Mouse (Mus musculus): ENCODE data around the gene Lrrn2. TPM values are rescaled to one million over a fixed set of nuclear protein-coding genes. Genes with fewer than 3 reads are reported as not detected.

The Lrrn2 gene
- total RNA-seq (2021) (10 to 100 TPM in 1 of 2 experiments, 1 to 10 TPM in 1; 5.3 to 25.9 TPM), polyA plus RNA-seq (2012; rRNA removed) (15.4 and 18.2 TPM in 2 replicates)
- long read RNA-seq, transcript Lrrn2-201 (2 exons, 3,428 nt): major isoform, 31 of 41 reads
- long read RNA-seq, partial matches to known transcripts: 10 of 41 reads
- long read RNA-seq, other reads (novel, unspliced or antisense): 0 of 41 reads

DNA sequence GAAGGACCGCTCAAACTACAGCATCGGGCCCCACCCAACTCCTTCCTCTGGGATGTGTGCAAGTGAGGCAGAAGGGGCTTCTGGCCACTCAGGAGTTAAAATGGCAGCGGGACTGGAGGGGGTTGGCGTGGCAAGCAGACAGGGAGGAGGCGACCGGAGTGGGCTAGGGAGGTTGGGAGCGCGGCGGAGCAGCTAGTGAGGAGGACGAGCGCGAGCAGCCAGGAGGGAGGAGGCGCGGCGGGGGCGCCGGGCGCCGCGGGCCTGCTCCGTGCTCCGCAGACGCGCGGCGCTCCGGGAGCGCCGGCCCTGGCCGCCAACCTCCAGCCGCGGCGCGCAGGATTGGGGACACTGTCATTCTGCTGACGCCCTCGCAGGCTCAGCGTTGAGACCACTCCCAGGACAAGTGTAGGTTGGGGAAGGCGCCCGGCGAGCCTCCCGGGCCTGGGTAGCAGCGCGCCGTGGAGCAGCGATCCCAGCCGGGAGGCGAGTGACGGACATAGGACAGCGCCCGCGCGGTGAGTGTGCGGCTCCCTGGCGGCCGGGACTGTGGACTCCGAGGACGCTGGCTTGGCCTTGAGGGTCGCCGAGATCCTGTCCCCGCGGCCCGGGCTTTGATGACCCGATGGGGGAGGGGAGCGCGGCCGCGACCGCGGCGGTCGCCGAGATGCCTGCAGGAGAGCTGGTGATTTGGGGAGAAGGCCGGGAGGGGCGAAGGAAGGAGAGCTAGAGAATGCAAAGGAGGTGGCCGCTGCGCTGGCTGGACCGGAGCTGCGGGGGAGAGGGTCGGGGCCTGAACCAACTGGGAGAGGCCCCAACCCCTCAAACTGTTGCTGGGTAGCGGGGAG is at the start of gene Lrrn2:
Gene Lrrn2 (plus strand): TSS at position 113 of the 845 bp plus-strand sequence.
- peak; percentile 79 for DNase-seq

DNA sequence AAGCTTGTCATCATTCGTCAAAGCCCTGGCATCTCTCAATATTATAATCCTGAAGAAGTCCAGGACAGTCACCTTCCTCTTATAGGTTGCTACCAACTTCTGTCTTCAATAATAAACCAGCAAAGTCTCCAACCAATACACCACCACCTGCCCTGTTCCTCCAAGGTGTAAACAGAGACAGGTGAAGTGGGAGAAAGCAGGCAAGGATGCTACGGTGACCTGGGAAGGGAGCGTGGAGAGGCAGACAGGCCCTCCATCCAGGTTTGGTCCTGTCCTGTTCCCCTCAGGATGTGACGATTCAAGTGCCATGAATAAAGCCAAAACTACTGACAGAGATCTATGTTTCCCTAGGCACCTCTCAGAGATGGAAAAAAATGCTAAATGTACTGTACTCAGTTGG is 48.1 kb upstream of the Lrrn2 start:
- no peak for DNase-seq

DNA sequence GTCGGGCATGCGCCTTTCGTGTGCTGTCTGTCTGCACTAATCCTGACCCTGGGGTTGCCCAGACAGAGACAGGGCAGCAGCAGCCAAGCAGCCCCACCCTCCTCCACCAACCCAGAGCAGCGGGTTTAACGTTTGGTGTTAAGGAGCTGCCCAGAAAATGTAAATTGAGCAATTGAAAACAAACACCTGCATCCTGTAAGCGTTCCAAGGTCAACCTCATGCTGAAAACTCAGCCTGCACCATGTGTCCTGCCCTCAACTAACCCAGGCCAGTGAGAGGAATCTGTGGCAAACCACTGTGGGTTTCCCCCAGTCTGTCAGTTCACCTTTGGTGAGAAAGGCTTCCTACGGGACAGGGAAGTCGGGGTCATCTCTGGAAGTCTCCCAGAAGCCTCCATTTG is 46.0 kb upstream of the Lrrn2 start:
- no peak for DNase-seq

DNA sequence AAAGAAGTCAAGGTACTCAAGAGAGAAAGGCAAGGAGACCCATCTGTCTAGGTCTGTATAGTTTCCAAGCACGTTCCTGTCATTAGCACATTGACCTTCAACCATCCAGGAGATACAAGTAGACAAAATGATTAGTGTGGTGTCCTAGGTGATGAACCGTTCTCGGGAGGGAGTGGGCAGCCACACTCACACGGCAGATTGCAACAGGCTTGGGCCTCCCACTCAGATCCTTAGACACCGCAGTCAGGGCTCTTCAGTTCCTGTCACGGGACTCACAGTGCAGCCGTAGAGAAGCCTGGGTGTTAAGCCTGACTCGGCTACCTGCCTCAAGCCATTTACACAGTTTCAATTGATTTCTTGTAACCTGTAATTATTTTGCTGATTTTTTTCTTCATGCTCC is 43.2 kb upstream of the Lrrn2 start:
- no peak for DNase-seq

DNA sequence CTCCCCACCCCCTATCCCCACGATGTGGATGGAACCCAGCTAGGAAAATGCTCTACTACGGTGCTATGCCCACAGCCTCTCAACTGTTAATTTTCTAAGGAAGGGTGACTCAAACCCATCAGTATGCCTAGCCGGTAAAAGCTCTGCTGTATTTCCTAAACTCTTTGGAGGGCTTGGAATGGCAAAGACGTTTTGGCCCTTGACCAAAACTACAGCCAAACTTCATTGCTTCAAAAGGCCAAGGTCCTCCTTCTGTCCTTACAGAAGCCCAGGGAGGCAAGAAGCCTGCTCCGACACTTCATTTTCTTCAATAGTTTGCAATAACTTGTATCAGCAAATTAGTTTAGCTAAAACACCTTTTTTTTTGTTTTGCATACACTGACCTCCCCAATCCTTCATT is 42.4 kb upstream of the Lrrn2 start:
- DNase-seq: peak; percentile 17

DNA sequence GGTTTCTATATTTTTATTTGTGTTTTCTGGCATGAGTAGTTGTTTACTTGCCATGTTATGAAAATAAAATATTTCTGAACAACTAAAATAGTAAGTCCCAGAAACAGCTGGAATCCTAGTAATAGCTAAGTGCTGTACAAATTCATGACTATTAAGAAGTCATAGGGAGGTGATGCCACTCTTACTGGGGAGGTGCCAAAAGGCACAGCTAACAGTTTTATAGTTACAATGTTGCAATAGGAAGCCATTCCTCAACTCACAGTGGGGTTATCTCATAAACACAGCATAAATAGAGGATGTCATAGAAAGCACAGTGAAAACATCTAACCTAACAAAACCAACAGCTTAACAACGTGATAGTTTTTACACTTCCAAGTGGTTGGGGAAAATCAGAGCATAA is 41.7 kb upstream of the Lrrn2 start:
- no peak for DNase-seq

DNA sequence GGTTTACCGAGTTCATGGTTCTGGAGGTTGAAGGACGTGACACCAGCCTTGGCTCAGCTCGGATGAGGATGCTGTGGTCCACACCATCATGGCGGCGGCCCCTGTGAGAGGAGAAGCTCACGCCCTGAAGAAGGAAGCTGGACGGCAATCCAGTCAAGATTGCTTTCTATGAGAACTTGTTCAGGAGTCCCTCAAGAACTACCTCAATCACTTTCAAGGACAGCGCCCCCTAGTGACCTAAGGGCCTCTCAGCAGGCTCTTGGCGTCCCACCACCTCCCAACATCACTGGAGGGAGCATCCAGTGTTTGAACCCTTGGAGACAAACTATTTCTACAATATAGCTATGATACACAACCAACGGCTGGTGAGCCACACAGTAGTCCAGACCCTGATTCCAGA is 36.5 kb upstream of the Lrrn2 start:
- no peak for DNase-seq

DNA sequence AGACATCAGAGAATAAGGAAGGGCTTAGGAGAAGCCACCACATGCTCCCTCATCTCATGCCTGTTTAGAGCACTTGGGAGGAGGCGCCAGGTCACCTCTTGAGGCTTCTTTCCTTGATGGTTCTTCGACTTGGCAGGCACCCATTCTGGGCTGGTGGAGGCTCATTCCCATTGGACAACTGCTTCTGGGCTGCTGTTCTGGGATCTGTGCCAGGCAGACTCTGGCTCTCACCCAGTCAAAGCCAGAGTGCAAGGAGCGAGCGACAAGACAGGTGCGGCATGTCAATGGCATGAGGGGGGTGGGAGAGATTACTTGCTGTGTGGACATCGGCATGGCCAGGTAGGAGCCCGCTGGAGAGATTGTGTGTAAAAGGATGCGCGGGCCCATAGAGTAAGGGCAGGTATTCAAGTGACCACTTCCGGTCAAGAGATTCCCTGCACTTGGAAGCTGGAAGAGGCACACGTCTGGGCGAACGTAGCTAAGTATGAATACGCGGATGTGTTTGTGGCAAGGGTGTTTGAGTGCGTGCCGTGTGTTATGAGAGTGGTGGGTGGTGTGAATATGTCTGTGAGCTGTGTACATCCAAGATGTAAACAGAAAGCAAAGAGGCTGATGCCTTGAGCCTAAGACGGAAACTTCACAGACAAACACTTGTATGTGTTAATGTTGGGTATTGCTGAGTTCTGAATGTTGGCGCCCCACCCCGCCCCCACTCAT is 35.8 kb upstream of the Lrrn2 start:
- peak; percentile 70 for DNase-seq

DNA sequence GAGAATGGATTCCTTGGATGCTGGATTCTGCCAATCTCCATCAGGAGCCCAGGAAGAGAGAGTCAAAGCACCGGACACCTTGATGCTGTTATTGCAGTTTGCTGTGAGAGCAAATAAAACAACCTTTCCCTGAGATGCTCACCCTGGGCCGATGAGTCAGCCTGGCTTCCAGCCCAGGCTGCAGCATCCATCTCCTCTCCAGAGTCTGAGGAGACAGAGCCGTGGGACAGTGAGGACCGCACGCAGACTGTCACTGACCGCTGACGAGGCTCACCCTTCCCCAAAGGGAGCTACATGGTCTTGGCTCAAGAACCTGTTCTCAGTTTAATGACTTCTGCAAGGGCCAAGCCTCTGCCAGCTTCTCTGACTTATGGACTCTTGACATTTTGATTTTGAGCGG is 34.3 kb upstream of the Lrrn2 start:
- peak; percentile 84 for DNase-seq

DNA sequence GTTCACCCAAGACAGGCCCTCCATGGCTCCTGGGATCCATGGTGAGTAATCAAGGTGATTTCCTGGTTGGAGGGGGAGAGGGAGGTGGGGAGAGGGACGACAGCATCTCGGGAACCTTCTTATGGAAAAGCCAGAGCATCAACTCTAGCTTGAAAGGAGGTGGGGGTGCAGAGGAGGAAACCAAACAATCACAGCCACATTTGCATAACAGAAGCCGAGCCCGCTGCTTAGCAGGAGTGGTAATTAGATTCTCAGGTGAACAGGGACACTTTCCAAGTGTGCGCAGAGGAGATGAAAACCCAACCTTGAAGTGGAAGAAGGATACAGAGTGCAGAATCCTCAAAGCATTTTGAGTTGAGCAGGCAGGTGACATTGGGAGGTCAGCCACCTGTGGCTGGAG is 29.3 kb upstream of the Lrrn2 start:
- DNase-seq: no peak

DNA sequence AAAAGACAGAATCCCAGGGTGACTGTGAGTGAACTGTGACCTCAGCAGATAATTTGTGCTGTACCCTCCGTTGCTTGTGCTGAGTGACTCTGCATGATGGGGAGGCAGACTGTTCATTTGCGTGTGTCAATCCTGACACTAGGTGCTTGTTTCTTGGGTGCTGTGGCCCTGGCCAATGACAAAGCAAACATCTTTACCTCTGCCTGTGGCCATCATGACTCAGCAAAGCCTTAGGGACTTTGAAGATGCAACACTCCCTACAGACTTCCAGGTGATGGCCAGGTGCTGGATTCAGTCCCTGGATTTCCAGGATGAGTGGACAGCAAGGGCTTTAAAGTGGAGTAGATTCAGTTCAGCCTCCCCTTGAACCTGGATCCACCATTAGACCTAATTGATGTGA is 28.8 kb upstream of the Lrrn2 start:
- DNase-seq: no peak

DNA sequence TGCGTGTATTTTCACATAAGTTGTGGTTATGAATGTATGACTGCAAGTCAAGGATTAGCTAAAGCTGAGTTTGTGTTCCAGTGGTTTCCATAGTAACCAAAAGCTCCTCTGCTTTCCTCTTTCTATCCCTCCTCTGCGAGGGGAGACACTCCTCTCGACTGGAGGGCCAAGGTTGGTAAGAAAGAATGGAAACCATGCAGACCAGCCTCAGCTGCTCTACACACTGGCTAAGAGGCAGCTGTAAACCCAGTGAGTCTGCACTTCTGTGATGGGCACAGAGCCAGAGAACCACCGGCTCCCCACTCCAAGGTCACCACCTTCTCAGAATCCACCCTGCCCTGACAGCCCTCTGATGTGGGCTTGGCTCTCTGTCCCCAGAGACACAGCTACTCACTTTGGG is 28.3 kb upstream of the Lrrn2 start:
- DNase-seq: peak; percentile 55

DNA sequence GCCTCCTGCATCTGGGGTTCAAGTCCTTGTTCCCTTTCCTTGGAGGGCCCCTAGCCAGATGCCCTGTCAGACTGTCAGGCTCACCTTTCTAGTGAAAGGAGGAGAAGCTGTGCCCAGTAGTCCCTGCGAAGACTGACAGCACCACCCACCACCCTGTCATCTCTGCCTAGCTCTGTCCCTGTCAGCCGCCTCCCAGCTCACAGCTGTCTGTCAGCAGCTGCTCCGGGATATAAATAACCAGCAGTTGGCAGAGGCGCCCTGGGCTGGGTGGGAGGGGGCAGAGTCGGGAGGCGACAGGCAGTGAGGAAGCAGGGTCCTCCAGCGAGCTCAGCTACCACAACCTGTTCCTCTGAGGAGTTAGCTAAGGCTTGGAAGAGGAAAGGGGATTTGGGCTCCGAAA is 26.8 kb upstream of the Lrrn2 start:
- no peak for DNase-seq

DNA sequence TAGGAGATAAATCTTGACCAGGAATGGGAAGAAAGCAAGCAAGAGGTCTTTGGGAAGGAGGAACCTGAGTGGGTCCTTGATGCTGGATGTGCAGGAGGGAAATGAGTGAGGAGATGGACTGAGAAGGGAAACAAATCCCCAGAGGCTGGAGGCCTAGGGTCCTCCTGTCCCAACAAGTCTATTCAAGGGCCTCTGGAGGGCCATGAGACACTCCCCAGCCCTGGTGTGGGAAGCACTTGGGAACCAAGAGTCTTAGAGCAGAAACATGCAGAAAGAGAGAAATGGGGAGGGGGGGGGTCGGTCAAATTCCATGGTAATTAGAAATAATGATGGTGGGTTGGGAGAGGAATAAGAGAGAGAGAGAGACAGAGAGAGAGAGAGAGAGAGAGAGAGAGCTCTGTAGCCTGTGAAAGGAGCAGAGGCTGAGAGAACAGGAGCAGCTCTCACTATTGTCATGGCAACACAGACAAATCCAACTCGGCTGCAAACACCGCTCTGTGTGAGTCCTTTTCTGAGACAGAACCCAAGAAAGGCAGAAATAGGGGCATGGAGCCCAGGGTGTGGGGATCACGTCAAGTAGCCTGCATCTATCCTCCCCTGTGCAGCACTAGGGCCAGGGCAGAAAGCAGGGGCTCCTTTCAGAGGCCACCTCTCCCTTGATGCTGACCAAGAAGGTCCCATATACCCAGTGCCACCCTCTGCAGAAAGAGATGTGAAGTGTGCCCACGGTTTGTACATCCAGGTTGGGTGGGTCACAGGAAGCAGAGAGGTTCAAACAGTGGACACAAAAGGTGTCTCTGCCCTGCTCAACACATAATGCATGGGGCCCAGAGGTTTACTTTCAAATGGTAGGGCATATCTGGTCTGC is 21.3 kb upstream of the Lrrn2 start:
- no peak for DNase-seq

DNA sequence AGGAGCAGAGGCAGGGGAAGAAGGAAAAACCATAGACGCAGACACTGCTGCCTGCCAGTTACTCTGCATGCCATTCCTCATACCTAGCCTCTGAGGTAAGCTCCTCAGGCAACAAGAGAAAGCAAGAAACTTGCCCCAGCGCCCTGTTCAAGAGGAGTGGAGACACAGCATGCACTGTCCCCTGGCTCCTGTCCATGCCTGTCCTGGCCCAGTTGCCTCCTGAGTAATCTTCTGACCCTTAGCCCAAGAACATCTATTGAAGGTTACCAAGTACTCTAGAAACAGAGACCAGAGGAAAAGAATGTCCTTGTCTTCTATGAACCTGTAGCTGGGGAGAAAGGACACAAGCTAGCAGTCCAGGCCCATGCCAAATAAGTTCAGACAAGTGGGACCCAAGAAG is 15.9 kb upstream of the Lrrn2 start:
- no peak for DNase-seq

DNA sequence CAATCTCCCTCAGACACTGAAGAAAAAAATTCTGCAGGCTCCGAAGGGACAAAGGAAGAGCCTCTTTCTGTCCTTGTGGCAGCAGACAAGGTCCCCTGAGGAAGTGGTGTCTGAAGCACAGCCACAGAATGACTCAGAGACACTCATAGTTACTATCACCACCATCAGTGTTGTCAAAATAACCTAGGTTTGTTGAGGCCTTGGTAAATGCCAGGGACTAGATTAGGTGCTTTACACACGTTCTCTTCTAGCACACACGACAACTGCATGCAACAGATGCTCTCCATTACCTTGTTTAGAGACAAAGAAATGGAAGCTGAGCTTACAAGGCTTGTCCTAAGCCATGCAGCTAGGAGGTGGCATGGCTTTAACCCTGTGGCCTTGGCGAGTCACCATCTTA is 14.5 kb upstream of the Lrrn2 start:
- DNase-seq: peak; percentile 47

DNA sequence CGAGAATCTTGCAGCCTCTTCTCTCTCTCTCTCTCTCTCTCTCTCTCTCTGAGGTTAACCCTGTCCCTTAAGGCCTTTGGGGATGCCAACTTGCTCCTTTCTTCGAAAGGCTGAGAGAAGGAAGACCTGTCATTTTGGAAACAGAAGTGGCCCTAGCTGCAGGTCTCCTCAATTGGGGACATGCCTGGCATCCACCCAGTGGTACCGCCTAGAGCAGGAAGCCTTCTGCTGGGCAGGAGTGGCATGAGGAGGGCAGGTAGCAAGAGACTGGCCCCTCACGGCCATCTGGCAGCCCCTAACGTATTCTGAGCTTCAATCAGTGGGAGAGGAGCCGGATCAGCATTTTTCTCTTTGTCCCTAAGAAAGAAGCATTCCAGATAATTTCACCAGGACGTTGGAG is 9.7 kb upstream of the Lrrn2 start:
- DNase-seq: no peak

DNA sequence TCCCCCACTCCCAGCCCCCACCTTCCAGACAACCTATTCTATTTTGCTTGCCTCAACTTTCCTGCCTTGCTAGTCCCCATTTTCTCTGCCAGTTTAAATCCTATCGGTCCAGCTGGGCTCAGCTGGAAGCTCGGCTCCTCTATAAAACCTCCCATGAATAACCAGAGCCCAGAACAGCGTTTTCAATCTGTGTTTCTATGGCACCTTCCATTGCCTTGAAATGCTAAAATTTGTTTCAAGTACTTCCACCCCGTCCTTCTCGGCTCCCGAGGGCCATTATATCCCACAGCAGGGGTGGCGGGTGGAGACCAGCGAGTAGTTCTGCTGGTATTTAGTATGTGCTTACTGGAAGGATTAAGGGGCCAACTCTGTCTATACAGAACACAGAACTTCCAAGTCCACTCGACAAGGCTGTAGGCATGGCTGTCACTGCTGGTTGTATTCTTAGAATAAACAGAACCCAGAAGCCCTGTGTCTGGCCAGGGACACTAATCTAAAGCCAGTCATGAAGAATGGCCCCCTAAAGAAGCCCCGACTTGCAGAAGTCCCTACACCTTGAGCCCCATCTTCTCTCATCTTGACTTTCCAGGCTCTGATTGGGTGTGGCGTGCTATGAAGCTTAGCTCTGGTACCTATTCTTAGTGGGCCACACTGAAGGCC is 992 bp upstream of the Lrrn2 start:
- DNase-seq: no peak

DNA sequence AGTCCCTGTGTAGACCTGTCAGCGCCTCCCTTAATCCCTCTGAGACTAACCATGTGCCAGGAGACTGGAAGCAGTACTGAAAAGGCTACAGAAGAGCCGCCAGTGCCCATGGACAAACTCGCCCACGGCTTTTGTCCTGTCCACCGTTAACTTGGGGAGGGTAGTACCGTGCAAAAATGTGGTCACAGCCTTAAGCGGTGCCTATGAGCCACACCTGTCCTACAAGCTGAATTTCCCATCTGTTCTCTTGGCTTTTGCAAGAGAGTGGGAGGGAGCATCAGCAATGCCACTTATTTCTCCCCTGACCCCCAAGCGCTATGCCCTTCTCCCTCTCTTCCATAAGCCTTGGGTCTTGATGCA is 292 bp upstream of the Lrrn2 start:
- DNase-seq: no peak

DNA sequence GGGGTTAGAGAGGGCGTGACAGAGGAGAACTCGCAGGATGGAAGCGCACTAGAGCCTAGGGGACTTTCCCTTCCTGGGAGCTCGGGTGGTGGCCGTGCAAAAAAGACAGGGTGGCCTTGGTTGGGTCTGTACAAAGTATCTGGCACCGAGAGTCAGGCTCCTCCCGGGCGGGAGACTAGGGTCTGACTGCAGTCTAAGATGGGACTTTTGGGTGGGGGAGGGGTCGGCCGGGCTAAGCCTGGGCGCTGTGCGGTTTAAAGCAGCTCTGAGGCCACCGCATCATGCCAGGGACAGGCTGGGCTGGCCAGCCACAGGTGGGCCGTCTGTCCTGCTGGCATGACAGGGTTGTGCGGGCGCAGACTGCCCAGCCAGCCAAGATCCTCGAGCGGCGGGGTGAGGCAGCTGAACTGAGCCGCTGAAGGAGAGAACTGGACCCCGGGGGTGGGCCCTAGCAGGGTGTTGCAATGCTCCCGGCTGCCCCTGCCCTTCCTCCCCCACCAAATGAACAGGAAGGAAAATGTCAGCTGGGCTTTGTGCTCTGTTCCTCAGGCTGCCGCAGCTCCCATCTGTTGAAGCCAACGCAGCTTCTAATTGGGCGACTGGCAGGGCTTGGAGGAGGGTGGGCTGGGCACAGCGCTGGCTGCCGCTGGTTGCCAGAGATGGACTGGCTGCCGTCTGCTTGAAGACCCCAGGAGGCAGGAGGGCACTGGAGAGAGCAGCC is 1.1 kb downstream of the Lrrn2 start:
- DNase-seq: no peak

DNA sequence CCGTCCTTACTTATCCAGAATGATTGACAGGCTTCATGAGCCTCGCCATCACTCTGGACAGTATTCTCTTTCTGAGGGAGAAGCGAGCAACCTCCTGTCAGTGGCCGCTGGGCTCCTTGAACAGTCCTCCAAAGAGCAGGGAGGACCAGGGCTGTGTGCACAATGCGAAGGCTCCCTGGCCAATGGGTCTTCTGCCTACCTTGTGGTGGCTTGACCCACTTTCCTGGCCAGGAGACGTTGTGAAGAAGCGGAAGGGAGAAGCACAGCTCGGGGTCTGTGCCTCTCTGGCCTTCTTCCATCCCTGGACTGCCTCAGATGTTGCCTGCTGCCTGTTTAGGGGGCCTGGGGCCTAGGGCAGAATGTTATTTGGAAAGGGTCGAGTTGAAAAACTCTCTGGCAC is 1.8 kb downstream of the Lrrn2 start:
- DNase-seq: no peak

All from adrenal gland, adult 2 months (tissue).